Mouse (Mus musculus) bone marrow macrophage, adult 2 months (primary cell): ENCODE results near the gene Asl.

Experiments used
- CTCF ChIP-seq: IDR thresholded peaks from 2 replicates; pipeline ENCODE4 v1.5.1; 2012; ENCODE audit warnings: low read depth, mild to moderate bottlenecking, low read length, moderate library complexity
- POLR2A ChIP-seq: IDR thresholded peaks from 2 replicates; pipeline ENCODE4 v1.6.1; 2012; ENCODE audit warnings: mild to moderate bottlenecking, low read depth, low read length, borderline replicate concordance

GRCm38 (mm10) chr5:130027696-130028095 is 1.4 kb downstream of the Asl start:
- no peak for TF ChIP-seq CTCF
- TF ChIP-seq POLR2A = no peak
